Mouse (Mus musculus) kidney, embryonic 14.5 days (tissue): ENCODE results near the gene Errfi1. TPM values are rescaled to one million over a fixed set of nuclear protein-coding genes. Genes with fewer than 3 reads are reported as not detected.

Source experiments
- polyA plus RNA-seq: library from polyadenylated mRNA; unstranded; fragments of >200 nt; fragmentation: Nextera tagmentation; extraction: Ambion mirVana; gene quantifications from 2 replicates; pipeline ENCODE4 v1.2.1, GENCODE M21; 2014

Errfi1 gene
- polyA plus RNA-seq, 1 experiment from 2014 or later = 34.3 TPM

Other genes with a start within 250 kb of the Errfi1 start
- gene Slc45a1, start 201.7 kb upstream of the Errfi1 start, polyA plus RNA-seq = not detected in 2 replicates
- gene Park7, start 60.5 kb downstream of the Errfi1 start, polyA plus RNA-seq = 398 and 419 TPM in 2 replicates
- 0.13 and 0.39 TPM in 2 replicates for gene Tnfrsf9, start 60.6 kb downstream of the Errfi1 start, polyA plus RNA-seq
- not detected in 2 replicates for gene Uts2, start 143.2 kb downstream of the Errfi1 start, polyA plus RNA-seq
- gene Per3, start 190.7 kb downstream of the Errfi1 start, polyA plus RNA-seq = 7.8 and 8.8 TPM in 2 replicates
- 77.4 and 115 TPM in 2 replicates for gene Vamp3, start 204.0 kb downstream of the Errfi1 start, polyA plus RNA-seq
- not detected in 2 replicates for gene Gm13090, start 235.7 kb downstream of the Errfi1 start, polyA plus RNA-seq